Mouse (Mus musculus): ENCODE data around the gene Cldn24. TPM values are rescaled to one million over a fixed set of nuclear protein-coding genes. Genes with fewer than 3 reads are reported as not detected.

Cldn24 gene
- polyA plus RNA-seq, 1 experiment from 2014 or later = not detected

DNA sequence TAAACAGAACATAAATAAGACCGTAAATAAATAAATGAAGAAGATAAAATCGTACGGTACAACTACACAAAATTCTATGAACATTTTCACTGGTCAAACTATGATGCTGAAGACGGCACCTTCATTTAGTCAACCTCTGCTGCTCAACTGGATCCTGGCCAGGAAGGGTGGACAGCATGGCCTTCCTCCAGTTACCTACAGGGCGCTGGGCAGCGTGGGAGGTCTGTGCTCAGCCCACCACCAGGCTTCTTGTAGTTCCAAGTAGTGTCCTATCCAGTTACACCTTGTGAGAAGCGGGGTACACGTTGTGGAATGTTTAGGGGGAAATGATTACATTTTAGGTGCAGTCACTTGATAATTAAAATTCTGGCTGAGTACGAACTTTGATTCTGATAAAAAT lies 5.0 kb downstream of the Cldn24 start:
- peaks cover 26% of the 10 kb centered on the region for H3K36me3 ChIP-seq
- H3K4me2 ChIP-seq (replicated peaks) = no peak overlapping the region
- H3K9me3 ChIP-seq (replicated peaks) = no peaks in the 10 kb centered on the region
- H3K4me3 ChIP-seq (replicated peaks) = no peak overlapping the region
- H3K9ac ChIP-seq = no peak overlapping the region
- H3K27me3 ChIP-seq = no peaks in the 10 kb centered on the region
- WGBS = 76% methylated on average over 9 of the region's 9 CpGs
- no peak overlapping the region for H3K27ac ChIP-seq (replicated peaks)
- H3K4me1 ChIP-seq = peaks cover 9% of the 10 kb centered on the region; the same call in 1 of the 2 replicates
- ATAC-seq (ENCODE audit: insufficient number of reproducible peaks, low FRiP score, low TSS enrichment, low read depth) = no peak

DNA sequence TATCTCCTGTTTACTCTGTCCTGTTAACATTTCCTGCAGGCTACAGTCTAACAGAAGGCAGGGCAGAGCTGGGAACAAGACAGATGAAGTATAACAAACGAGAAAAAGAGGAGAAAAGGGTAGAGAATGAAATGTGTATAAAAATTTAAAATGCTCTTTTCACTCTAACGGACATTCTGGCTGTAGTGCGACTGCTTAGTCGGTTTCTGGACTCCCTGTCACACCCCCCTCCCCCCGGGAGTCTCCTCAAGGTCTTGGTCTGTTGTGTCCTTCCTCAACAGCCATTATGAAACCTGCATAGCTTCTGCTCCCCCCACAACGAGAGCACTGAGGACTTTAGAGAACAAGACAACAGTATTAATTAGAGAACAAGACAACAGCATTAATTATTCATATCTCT lies 10.7 kb downstream of the Cldn24 start:
- Histone ChIP-seq H3K36me3 (peaks cover 29% of the 10 kb centered on the region), H3K4me2 (replicated peaks) (no peak overlapping the region), H3K9ac (no peak overlapping the region), H3K27ac (replicated peaks) (no peak overlapping the region), H3K9me3 (replicated peaks) (no peaks in the 10 kb centered on the region), H3K4me3 (replicated peaks) (no peak overlapping the region), H3K27me3 (no peaks in the 10 kb centered on the region), H3K4me1 (peaks cover 5% of the 10 kb centered on the region; the same call in 1 of the 2 replicates)
- no peak for ATAC-seq (ENCODE audit: insufficient number of reproducible peaks, low FRiP score, low TSS enrichment, low read depth)
- 80% methylated on average over 6 of the region's 6 CpGs for WGBS

- Histone ChIP-seq H3K27ac (replicated peaks) (no peak overlapping the region), H3K36me3 (peaks cover 25% of the 10 kb centered on the region)
Observed at GRCm38 (mm10) chr8:47833944-47834343, 12.0 kb downstream of the Cldn24 start.

DNA sequence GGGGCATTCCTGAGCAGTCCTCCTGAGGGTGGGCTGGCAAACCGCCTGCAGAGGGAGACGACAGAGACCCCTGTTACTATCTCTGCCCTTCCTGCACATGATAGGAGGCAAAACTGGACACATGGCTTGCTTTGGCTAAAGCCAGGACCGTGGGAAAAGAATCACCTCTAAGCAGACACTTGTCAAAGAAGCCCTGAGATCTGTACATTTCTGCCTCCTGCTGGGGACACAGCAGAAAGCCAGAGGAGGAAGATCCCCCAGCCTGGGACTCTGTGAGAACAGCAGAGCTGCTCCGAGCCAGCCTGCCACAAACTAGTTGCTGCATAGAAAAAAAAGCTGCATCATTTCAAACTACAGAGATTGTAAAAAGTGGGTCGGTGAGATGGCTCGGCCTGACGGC lies 21.1 kb downstream of the Cldn24 start:
- Histone ChIP-seq H3K36me3 (peaks cover 59% of the 10 kb centered on the region), H3K4me2 (replicated peaks) (no peak overlapping the region), H3K9ac (no peak overlapping the region), H3K9me3 (replicated peaks) (no peaks in the 10 kb centered on the region), H3K4me3 (replicated peaks) (no peak overlapping the region), H3K4me1 (no peaks in the 10 kb centered on the region), H3K27ac (replicated peaks) (no peak overlapping the region), H3K27me3 (no peaks in the 10 kb centered on the region)
- no peak for ATAC-seq (ENCODE audit: insufficient number of reproducible peaks, low FRiP score, low TSS enrichment, low read depth)
- 82% methylated on average over 7 of the region's 7 CpGs for WGBS

More at GRCm38 (mm10) chr8:47833944-47834343, 12.0 kb downstream of the Cldn24 start:
- Histone ChIP-seq H3K9me3 (replicated peaks) (no peaks in the 10 kb centered on the region), H3K4me2 (replicated peaks) (no peak overlapping the region), H3K27me3 (no peaks in the 10 kb centered on the region), H3K4me1 (peaks cover 5% of the 10 kb centered on the region; the same call in 1 of the 2 replicates), H3K4me3 (replicated peaks) (no peak overlapping the region), H3K9ac (no peak overlapping the region)
- WGBS = 72% methylated on average over 1 of the region's 1 CpGs
- ATAC-seq (ENCODE audit: insufficient number of reproducible peaks, low FRiP score, low TSS enrichment, low read depth) = no peak

- ATAC-seq (ENCODE audit: insufficient number of reproducible peaks, low FRiP score, low TSS enrichment, low read depth) = no peak
- H3K27me3 ChIP-seq = no peaks in the 10 kb centered on the region
- no peaks in the 10 kb centered on the region for H3K4me1 ChIP-seq
- no peaks in the 10 kb centered on the region for H3K9me3 ChIP-seq (replicated peaks)
- H3K9ac ChIP-seq = no peak overlapping the region
- H3K4me3 ChIP-seq (replicated peaks) = no peak overlapping the region
- 97% methylated on average over 10 of the region's 10 CpGs for WGBS
- no peak overlapping the region for H3K4me2 ChIP-seq (replicated peaks)
- H3K36me3 ChIP-seq = peaks cover 65% of the 10 kb centered on the region
- H3K27ac ChIP-seq (replicated peaks) = no peak overlapping the region
Observed at GRCm38 (mm10) chr8:47843651-47844050, 21.7 kb downstream of the Cldn24 start.

GRCm38 (mm10) chr8:47845956-47846355 lies 24.0 kb downstream of the Cldn24 start:
- Histone ChIP-seq H3K9me3 (replicated peaks) (no peaks in the 10 kb centered on the region), H3K36me3 (peaks cover 71% of the 10 kb centered on the region), H3K27me3 (no peaks in the 10 kb centered on the region), H3K4me2 (replicated peaks) (no peak overlapping the region), H3K4me3 (replicated peaks) (no peak overlapping the region), H3K9ac (no peak overlapping the region), H3K4me1 (no peaks in the 10 kb centered on the region), H3K27ac (replicated peaks) (no peak overlapping the region)
- no peak for ATAC-seq (ENCODE audit: insufficient number of reproducible peaks, low FRiP score, low TSS enrichment, low read depth)
- 84% methylated on average over 13 of the region's 13 CpGs for WGBS

DNA sequence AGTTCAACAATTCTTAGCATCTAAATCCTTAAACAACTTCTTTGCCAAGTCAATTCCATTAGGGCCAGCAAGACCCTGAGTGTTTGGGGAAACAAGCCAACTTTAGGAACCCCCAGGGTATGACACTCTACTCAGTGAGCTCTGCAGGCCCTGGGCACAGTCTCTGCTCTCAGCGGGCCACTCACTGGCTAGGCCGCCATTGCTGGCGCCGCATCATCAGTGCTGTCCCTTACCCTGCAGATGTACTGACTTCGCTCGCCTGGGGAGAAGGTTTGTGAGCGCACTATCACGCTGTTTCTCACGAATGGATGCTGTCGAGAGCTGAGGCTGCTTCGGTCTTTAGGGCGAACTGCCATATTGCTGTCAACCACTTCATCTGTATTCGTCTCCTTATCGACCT lies 25.2 kb downstream of the Cldn24 start:
- no peaks in the 10 kb centered on the region for H3K27me3 ChIP-seq
- H3K9me3 ChIP-seq (replicated peaks) = no peaks in the 10 kb centered on the region
- 91% methylated on average over 14 of the region's 14 CpGs for WGBS
- no peak overlapping the region for H3K9ac ChIP-seq
- peaks cover 68% of the 10 kb centered on the region for H3K36me3 ChIP-seq
- no peak overlapping the region for H3K27ac ChIP-seq (replicated peaks)
- no peak overlapping the region for H3K4me2 ChIP-seq (replicated peaks)
- peaks cover 7% of the 10 kb centered on the region for H3K4me1 ChIP-seq
- ATAC-seq (ENCODE audit: insufficient number of reproducible peaks, low FRiP score, low TSS enrichment, low read depth) = no peak
- H3K4me3 ChIP-seq (replicated peaks) = no peak overlapping the region

GRCm38 (mm10) chr8:47847931-47848330 lies 26.0 kb downstream of the Cldn24 start:
- no peak overlapping the region for H3K27ac ChIP-seq (replicated peaks)
- no peaks in the 10 kb centered on the region for H3K27me3 ChIP-seq
- H3K4me1 ChIP-seq = peaks cover 14% of the 10 kb centered on the region
- ATAC-seq (ENCODE audit: insufficient number of reproducible peaks, low FRiP score, low TSS enrichment, low read depth) = no peak
- peaks cover 61% of the 10 kb centered on the region for H3K36me3 ChIP-seq
- 96% methylated on average over 6 of the region's 6 CpGs for WGBS
- H3K4me3 ChIP-seq (replicated peaks) = no peak overlapping the region
- no peak overlapping the region for H3K9ac ChIP-seq
- no peaks in the 10 kb centered on the region for H3K9me3 ChIP-seq (replicated peaks)
- no peak overlapping the region for H3K4me2 ChIP-seq (replicated peaks)

- H3K27ac ChIP-seq (replicated peaks) = no peak overlapping the region
- peaks cover 56% of the 10 kb centered on the region for H3K36me3 ChIP-seq
- WGBS = 73% methylated on average over 8 of the region's 8 CpGs
Observed at GRCm38 (mm10) chr8:47849842-47850241, 27.9 kb downstream of the Cldn24 start.

DNA sequence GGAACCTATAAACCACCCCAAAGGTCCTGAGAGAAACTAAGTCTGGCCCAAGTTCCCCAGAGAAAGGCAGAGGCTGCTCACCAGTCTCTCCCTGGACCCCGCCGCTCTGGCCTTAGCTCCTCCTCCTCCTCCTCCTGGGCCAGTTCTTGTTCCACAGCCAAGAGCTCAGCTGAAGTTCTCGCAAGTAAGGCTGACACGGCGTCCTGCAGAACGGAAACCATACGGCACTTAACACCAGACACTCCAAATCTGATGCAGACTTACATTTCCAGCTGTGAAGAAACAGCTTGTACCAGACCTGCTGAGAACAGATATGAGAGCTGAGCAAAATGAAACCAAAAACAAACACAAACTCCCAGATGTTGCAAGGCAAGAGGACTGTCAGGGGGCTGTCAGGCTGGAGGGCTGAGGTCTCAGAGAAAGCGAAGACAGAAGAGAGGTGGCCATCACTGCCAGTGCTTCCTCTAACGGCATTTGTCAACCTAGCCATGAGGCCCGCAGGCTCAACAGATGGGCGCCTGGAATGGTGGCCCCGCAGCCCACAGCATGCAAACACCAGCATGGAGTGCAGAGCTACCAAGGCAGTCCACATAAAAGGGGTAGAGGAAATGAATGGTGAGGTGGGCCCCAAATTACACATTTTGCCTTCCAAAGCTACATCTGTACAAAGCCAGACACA lies 30.0 kb downstream of the Cldn24 start:
- H3K4me1 ChIP-seq = peaks cover 20% of the 10 kb centered on the region
- 36% methylated on average over 12 of the region's 12 CpGs for WGBS

More at GRCm38 (mm10) chr8:47849842-47850241, 27.9 kb downstream of the Cldn24 start:
- Histone ChIP-seq H3K9me3 (replicated peaks) (no peaks in the 10 kb centered on the region), H3K27me3 (no peaks in the 10 kb centered on the region), H3K9ac (no peak overlapping the region), H3K4me3 (replicated peaks) (no peak overlapping the region), H3K4me2 (replicated peaks) (no peak overlapping the region), H3K4me1 (peaks cover 20% of the 10 kb centered on the region)
- no peak for ATAC-seq (ENCODE audit: insufficient number of reproducible peaks, low FRiP score, low TSS enrichment, low read depth)

DNA sequence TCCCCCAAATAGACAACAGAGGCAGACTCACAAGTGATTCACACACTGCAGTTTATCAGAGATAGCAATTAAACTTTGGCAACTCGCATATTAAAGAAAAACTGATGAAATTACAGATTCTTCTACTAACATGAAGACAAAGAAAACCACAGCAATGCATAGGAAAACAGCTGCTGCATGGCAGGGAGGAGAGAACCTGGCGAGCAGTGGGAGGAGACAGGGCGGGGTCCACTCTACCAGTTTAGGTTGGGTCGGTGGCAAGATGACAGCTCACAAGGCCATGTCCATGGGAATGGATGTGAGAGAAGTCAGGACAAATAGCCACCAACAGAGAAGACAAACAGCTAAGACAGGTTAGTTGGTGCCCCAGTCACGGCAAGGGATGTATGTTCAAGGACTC lies 30.8 kb downstream of the Cldn24 start:
- 72% methylated on average over 5 of the region's 5 CpGs for WGBS
- Histone ChIP-seq H3K27ac (replicated peaks) (peak overlapping the region; percentile 83), H3K4me3 (replicated peaks) (no peak overlapping the region), H3K4me2 (replicated peaks) (peak overlapping the region; percentile 43; the same call in 1 of the 2 replicates), H3K36me3 (peaks cover 55% of the 10 kb centered on the region), H3K27me3 (no peaks in the 10 kb centered on the region), H3K4me1 (peaks cover 20% of the 10 kb centered on the region), H3K9me3 (replicated peaks) (no peaks in the 10 kb centered on the region), H3K9ac (no peak overlapping the region)
- ATAC-seq (ENCODE audit: insufficient number of reproducible peaks, low FRiP score, low TSS enrichment, low read depth) = no peak

More for the DNA sequence above, 30.0 kb downstream of the Cldn24 start:
- peak overlapping the region; percentile 83 for H3K27ac ChIP-seq (replicated peaks)
- peak; percentile 56 for ATAC-seq (ENCODE audit: insufficient number of reproducible peaks, low FRiP score, low TSS enrichment, low read depth)
- peaks cover 59% of the 10 kb centered on the region for H3K36me3 ChIP-seq
- no peaks in the 10 kb centered on the region for H3K9me3 ChIP-seq (replicated peaks)
- H3K27me3 ChIP-seq = no peaks in the 10 kb centered on the region
- H3K4me3 ChIP-seq (replicated peaks) = peak overlapping the region; percentile 18
- H3K9ac ChIP-seq = no peak overlapping the region
- H3K4me2 ChIP-seq (replicated peaks) = peak overlapping the region; percentile 43

- no peak overlapping the region for H3K4me2 ChIP-seq (replicated peaks)
- H3K9me3 ChIP-seq (replicated peaks) = no peaks in the 10 kb centered on the region
- H3K36me3 ChIP-seq = peaks cover 55% of the 10 kb centered on the region
- no peaks in the 10 kb centered on the region for H3K27me3 ChIP-seq
- H3K9ac ChIP-seq = no peak overlapping the region
- H3K4me3 ChIP-seq (replicated peaks) = no peak overlapping the region
- no peak overlapping the region for H3K27ac ChIP-seq (replicated peaks)
- ATAC-seq (ENCODE audit: insufficient number of reproducible peaks, low FRiP score, low TSS enrichment, low read depth) = no peak
- WGBS = 82% methylated on average over 5 of the region's 5 CpGs
- peaks cover 20% of the 10 kb centered on the region for H3K4me1 ChIP-seq
Observed at GRCm38 (mm10) chr8:47853356-47853755, 31.4 kb downstream of the Cldn24 start.
